Mouse (Mus musculus) midbrain, postnatal 0 days (tissue): ENCODE measurements around the gene Tubgcp6. TPM values are rescaled to one million over a fixed set of nuclear protein-coding genes. Genes with fewer than 3 reads are reported as not detected.

Experiments used
- ATAC-seq: fragments of 200-750 bp; cut with Nextera tagmentation; 2 replicates; pipeline ENCODE4 v1.8.0; 2017; ENCODE audit warnings: moderate number of reproducible peaks, mild to moderate bottlenecking, moderate TSS enrichment, moderate library complexity; ENCODE audit not compliant: low FRiP score
- DNase-seq: peaks from one replicate; pipeline ENCODE4 v3.0.0-alpha.2; 2015; ENCODE audit warnings: low spot score
- H3K27ac ChIP-seq: fragments of 300-500 bp; sonication (generic); 2 replicates; pipeline ENCODE4 v1.5.1; 2014; ENCODE audit warnings: low read depth, mild to moderate bottlenecking, low read length, mixed read lengths
- H3K27me3 ChIP-seq: fragments of 300-500 bp; sonication (generic); 2 replicates; pipeline ENCODE4 v1.6.1; 2014; ENCODE audit warnings: low read length, control low read depth, mixed read lengths; ENCODE audit not compliant: insufficient read depth
- H3K36me3 ChIP-seq: fragments of 300-500 bp; sonication (generic); 2 replicates; pipeline ENCODE4 v1.6.1; 2014; ENCODE audit warnings: low read length, control low read depth, mixed read lengths; ENCODE audit not compliant: insufficient read depth
- H3K4me1 ChIP-seq: fragments of 300-500 bp; sonication (generic); 2 replicates; pipeline ENCODE4 v1.6.1; 2014; ENCODE audit warnings: mild to moderate bottlenecking, control low read depth, antibody characterized with exemption, low read length, mixed read lengths; ENCODE audit not compliant: insufficient read depth
- H3K4me2 ChIP-seq: fragments of 300-500 bp; sonication (generic); 2 replicates; pipeline ENCODE4 v1.6.1; 2014; ENCODE audit warnings: low read depth, mild to moderate bottlenecking, low read length, mixed read lengths; ENCODE audit not compliant: poor library complexity, severe bottlenecking
- H3K4me3 ChIP-seq: fragments of 300-500 bp; sonication (generic); 2 replicates; pipeline ENCODE4 v1.5.1; 2014; ENCODE audit warnings: low read depth, mild to moderate bottlenecking, low read length, moderate library complexity
- H3K9ac ChIP-seq: fragments of 300-500 bp; sonication (generic); replicated peaks from 2 replicates; pipeline ENCODE4 v1.6.1; 2014; ENCODE audit warnings: mild to moderate bottlenecking, low read length, moderate library complexity, mixed read lengths; ENCODE audit not compliant: poor library complexity, severe bottlenecking
- H3K9me3 ChIP-seq: fragments of 300-500 bp; sonication (generic); 2 replicates; pipeline ENCODE4 v1.6.1; 2016; ENCODE audit warnings: low read length, control low read depth
- CTCF ChIP-seq: IDR thresholded peaks from 2 replicates; pipeline ENCODE4 v1.5.1; 2016; ENCODE audit warnings: antibody characterized with exemption, mild to moderate bottlenecking
- WGBS: fragments of 180-500 bp; shearing (Covaris S2); extraction: QIAGEN DNeasy Blood & Tissue Kit; methylation state at CpG from one replicate; pipeline ENCODE4 v1.1.7; 2014; 5-methylcytosine and 5-hydroxymethylcytosine counted together
- microRNA-seq: library from miRNA; unstranded; fragments of <30 nt; microRNA quantifications from one replicate; pipeline ENCODE4, GENCODE M21; 2016; ENCODE audit warnings: borderline number of aligned reads
- polyA plus RNA-seq: library from polyadenylated mRNA; unstranded; fragments of >200 nt; fragmentation: Nextera tagmentation; extraction: Ambion mirVana; gene quantifications from 2 replicates; pipeline ENCODE4 v1.2.1, GENCODE M21; 2015
- total RNA-seq: library from RNA; depleted of rRNA; stranded (reverse); fragments of >200 nt; gene quantifications from 2 replicates; pipeline ENCODE4 v1.2.3, GENCODE M21; 2014; rRNA removed

Gene Tubgcp6
- total and polyA plus RNA-seq, 2 experiments from 2014 or later: 11.0 to 46.1 TPM

GRCm38 (mm10) chr15:89060811-89061460, 62.0 kb downstream of the Tubgcp6 start:
- TF ChIP-seq CTCF: no peak
- Histone ChIP-seq H3K4me1 (peaks cover 11% of the 10 kb centered on the region), H3K36me3 (no peaks in the 10 kb centered on the region), H3K27me3 (peaks cover under 1% of the 10 kb centered on the region; the same call in 1 of the 2 replicates), H3K4me3 (peak overlapping the region; percentile 78), H3K9me3 (no peaks in the 10 kb centered on the region), H3K4me2 (peak overlapping the region; percentile 80), H3K9ac (peak overlapping the region; percentile 87), H3K27ac (no peak overlapping the region)
- 84% methylated on average over 12 of the region's 12 CpGs for WGBS
- no peak for ATAC-seq
- no peak for DNase-seq

GRCm38 (mm10) chr15:89060032-89060681, 62.8 kb downstream of the Tubgcp6 start:
- Histone ChIP-seq H3K4me1 (peaks cover 11% of the 10 kb centered on the region), H3K27ac (peak overlapping the region; percentile 80), H3K27me3 (no peaks in the 10 kb centered on the region), H3K36me3 (no peaks in the 10 kb centered on the region), H3K9ac (peak overlapping the region; percentile 87), H3K4me3 (peak overlapping the region; percentile 78), H3K9me3 (no peaks in the 10 kb centered on the region), H3K4me2 (peak overlapping the region; percentile 80)
- no peak for TF ChIP-seq CTCF
- ATAC-seq: peak; percentile 62
- peak; percentile 34 for DNase-seq
- WGBS: 1% methylated on average over 32 of the region's 48 CpGs

- H3K9ac ChIP-seq: peak within 1 kb of the TSS; percentile 87
- H3K27me3 ChIP-seq: no peaks in the 10 kb centered on the region
- ATAC-seq (peak; percentile 21; the same call in 1 of the 2 replicates), DNase-seq (peak; percentile 51)
- no peaks in the 10 kb centered on the region for H3K36me3 ChIP-seq
- peaks cover 11% of the 10 kb centered on the region for H3K4me1 ChIP-seq
- H3K4me2 ChIP-seq: peak within 1 kb of the TSS; percentile 80
- H3K9me3 ChIP-seq: no peaks in the 10 kb centered on the region
- peak within 1 kb of the TSS; percentile 78 for H3K4me3 ChIP-seq
- TF ChIP-seq CTCF: no peak
- H3K27ac ChIP-seq: peak within 1 kb of the TSS; percentile 80
- 1% methylated on average over 41 of the region's 57 CpGs for WGBS
Measured at GRCm38 (mm10) chr15:89059161-89059931, 63.6 kb downstream of the Tubgcp6 start, which contains the start of gene Panx2. Gene Panx2, plus strand, starts transcription at chr15:89059734.

- H3K36me3 ChIP-seq: no peaks in the 10 kb centered on the region
- DNase-seq (no peak), ATAC-seq (no peak)
- H3K4me2 ChIP-seq: peak overlapping the region; percentile 80
- peaks cover 11% of the 10 kb centered on the region for H3K4me1 ChIP-seq
- WGBS: 23% methylated on average over 6 of the region's 6 CpGs
- no peaks in the 10 kb centered on the region for H3K27me3 ChIP-seq
- no peaks in the 10 kb centered on the region for H3K9me3 ChIP-seq
- peak overlapping the region; percentile 80 for H3K27ac ChIP-seq
- peak overlapping the region; percentile 87 for H3K9ac ChIP-seq
- H3K4me3 ChIP-seq: peak overlapping the region; percentile 78
- no peak for TF ChIP-seq CTCF
Measured at GRCm38 (mm10) chr15:89058736-89059135, 64.2 kb downstream of the Tubgcp6 start.

GRCm38 (mm10) chr15:89054666-89055065, 68.2 kb downstream of the Tubgcp6 start:
- H3K4me2 ChIP-seq: no peak overlapping the region
- DNase-seq (no peak), ATAC-seq (no peak)
- no peak overlapping the region for H3K4me3 ChIP-seq
- H3K9me3 ChIP-seq: no peaks in the 10 kb centered on the region
- TF ChIP-seq CTCF: no peak
- H3K36me3 ChIP-seq: no peaks in the 10 kb centered on the region
- H3K27ac ChIP-seq: no peak overlapping the region
- no peaks in the 10 kb centered on the region for H3K4me1 ChIP-seq
- no peaks in the 10 kb centered on the region for H3K27me3 ChIP-seq
- 94% methylated on average over 7 of the region's 7 CpGs for WGBS
- no peak overlapping the region for H3K9ac ChIP-seq

Small RNA genes lying within 50 kb of the gene (microRNA-seq; reads per million reads assigned to microRNA genes)
- gene Mir7118: not detected

Other genes with a start within 250 kb of the Tubgcp6 start
- 3.3 TPM in 1 of 2 replicates, not detected in the other for gene Ttll8, start 168.7 kb downstream of the Tubgcp6 start, total RNA-seq
- 0.26 and 0.35 TPM in 2 replicates for gene Ttll8, start 168.7 kb downstream of the Tubgcp6 start, polyA plus RNA-seq
- 46.6 and 60.0 TPM in 2 replicates for gene Mlc1, start 144.1 kb downstream of the Tubgcp6 start, total RNA-seq
- gene Mlc1, start 144.1 kb downstream of the Tubgcp6 start, polyA plus RNA-seq: 46.7 and 46.8 TPM in 2 replicates
- gene Mov10l1, start 140.2 kb downstream of the Tubgcp6 start, total RNA-seq: 0.22 TPM in 1 of 2 replicates, not detected in the other
- gene Mov10l1, start 140.2 kb downstream of the Tubgcp6 start, polyA plus RNA-seq: not detected in 2 replicates
- gene Panx2, start 63.4 kb downstream of the Tubgcp6 start, total RNA-seq: 14.4 and 16.4 TPM in 2 replicates
- 9.3 and 13.3 TPM in 2 replicates for gene Panx2, start 63.4 kb downstream of the Tubgcp6 start, polyA plus RNA-seq
- gene Trabd, start 48.0 kb downstream of the Tubgcp6 start, total RNA-seq: 32.9 and 48.6 TPM in 2 replicates
- 21.6 and 23.6 TPM in 2 replicates for gene Trabd, start 48.0 kb downstream of the Tubgcp6 start, polyA plus RNA-seq
- gene Selenoo, start 34.0 kb downstream of the Tubgcp6 start, total RNA-seq: 42.3 and 50.0 TPM in 2 replicates
- 19.0 and 19.4 TPM in 2 replicates for gene Selenoo, start 34.0 kb downstream of the Tubgcp6 start, polyA plus RNA-seq
- gene Hdac10, start 5.6 kb upstream of the Tubgcp6 start, total RNA-seq: 24.4 and 26.4 TPM in 2 replicates
- 24.5 and 25.6 TPM in 2 replicates for gene Hdac10, start 5.6 kb upstream of the Tubgcp6 start, polyA plus RNA-seq
- gene Mapk12, start 17.6 kb upstream of the Tubgcp6 start, total RNA-seq: 1.5 and 4.7 TPM in 2 replicates
- 2.0 and 3.2 TPM in 2 replicates for gene Mapk12, start 17.6 kb upstream of the Tubgcp6 start, polyA plus RNA-seq
- 26.9 and 34.8 TPM in 2 replicates for gene Mapk11, start 26.5 kb upstream of the Tubgcp6 start, total RNA-seq
- gene Mapk11, start 26.5 kb upstream of the Tubgcp6 start, polyA plus RNA-seq: 18.9 and 19.3 TPM in 2 replicates
- gene Plxnb2, start 57.7 kb upstream of the Tubgcp6 start, total RNA-seq: 153 and 199 TPM in 2 replicates
- 46.8 and 50.4 TPM in 2 replicates for gene Plxnb2, start 57.7 kb upstream of the Tubgcp6 start, polyA plus RNA-seq
- 98.8 and 115 TPM in 2 replicates for gene Dennd6b, start 73.4 kb upstream of the Tubgcp6 start, total RNA-seq
- 88.2 and 88.3 TPM in 2 replicates for gene Dennd6b, start 73.4 kb upstream of the Tubgcp6 start, polyA plus RNA-seq
- 225 and 315 TPM in 2 replicates for gene Ppp6r2, start 88.4 kb upstream of the Tubgcp6 start, total RNA-seq
- 76.5 and 87.1 TPM in 2 replicates for gene Ppp6r2, start 88.4 kb upstream of the Tubgcp6 start, polyA plus RNA-seq
- 268 and 287 TPM in 2 replicates for gene Sbf1, start 192.2 kb upstream of the Tubgcp6 start, total RNA-seq
- 77.3 and 79.3 TPM in 2 replicates for gene Sbf1, start 192.2 kb upstream of the Tubgcp6 start, polyA plus RNA-seq
- gene Adm2, start 199.6 kb upstream of the Tubgcp6 start, total RNA-seq: not detected in 2 replicates
- gene Adm2, start 199.6 kb upstream of the Tubgcp6 start, polyA plus RNA-seq: not detected in 2 replicates
- gene Miox, start 211.3 kb upstream of the Tubgcp6 start, total RNA-seq: not detected in 2 replicates
- not detected in 2 replicates for gene Miox, start 211.3 kb upstream of the Tubgcp6 start, polyA plus RNA-seq
- 20.2 and 25.6 TPM in 2 replicates for gene Lmf2, start 232.5 kb upstream of the Tubgcp6 start, total RNA-seq
- gene Lmf2, start 232.5 kb upstream of the Tubgcp6 start, polyA plus RNA-seq: 27.3 and 30.9 TPM in 2 replicates
- gene Ncaph2, start 232.6 kb upstream of the Tubgcp6 start, total RNA-seq: 87.1 and 88.8 TPM in 2 replicates
- gene Ncaph2, start 232.6 kb upstream of the Tubgcp6 start, polyA plus RNA-seq: 88.0 and 96.9 TPM in 2 replicates